Mouse (Mus musculus): ENCODE data around the gene Rad54l. TPM values are rescaled to one million over a fixed set of nuclear protein-coding genes. Genes with fewer than 3 reads are reported as not detected.

Rad54l gene
- total RNA-seq, 2 experiments from 2014 or later: 25.8 to 40.2 TPM

DNA sequence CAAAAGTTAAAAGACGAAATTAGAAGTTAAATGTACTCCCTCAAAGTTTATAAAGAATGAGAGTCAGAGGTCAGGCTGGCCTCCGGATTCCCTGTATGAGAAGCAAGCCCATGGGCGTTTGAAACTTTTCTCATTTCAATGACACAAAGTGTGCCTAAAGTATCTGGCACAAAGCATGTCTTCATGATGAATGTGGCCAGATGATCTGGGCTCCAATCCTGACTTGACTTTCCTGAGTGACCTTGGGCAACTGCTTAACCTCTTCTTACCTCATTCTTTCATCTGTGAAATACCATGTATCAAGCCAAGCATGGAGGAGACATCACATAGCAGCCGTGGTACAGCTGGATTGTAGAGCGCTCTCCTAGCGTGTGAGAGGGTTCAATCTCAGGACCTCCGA is 18.8 kb upstream of the Rad54l start:
- ATAC-seq (replicated peaks; ENCODE audit: low FRiP score, poor library complexity, severe bottlenecking): no peak

DNA sequence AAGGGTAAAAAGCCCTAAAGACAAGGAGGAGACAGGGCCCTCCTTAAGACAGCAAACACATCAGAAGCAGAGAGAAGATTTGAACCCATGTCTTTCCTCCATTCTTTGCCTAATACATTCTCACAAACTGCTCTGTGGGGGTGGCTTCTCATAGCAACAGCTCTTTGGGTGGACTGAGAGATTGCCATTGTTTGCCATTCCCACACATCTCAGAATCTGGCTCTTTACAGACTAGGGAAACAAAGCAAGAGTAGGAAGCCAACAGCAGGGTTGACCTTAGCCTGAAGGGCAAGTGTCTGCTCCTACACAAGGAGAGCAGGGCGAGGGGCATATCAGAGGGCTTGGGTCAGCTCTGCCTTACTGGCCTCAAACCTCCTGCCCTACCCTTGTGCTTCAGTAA is 18.2 kb upstream of the Rad54l start:
- no peak for ATAC-seq (replicated peaks; ENCODE audit: low FRiP score, poor library complexity, severe bottlenecking)

GRCm38 (mm10) chr4:116140801-116141574 is 17.5 kb upstream of the Rad54l start:
- no peak for ATAC-seq (replicated peaks; ENCODE audit: low FRiP score, poor library complexity, severe bottlenecking)

DNA sequence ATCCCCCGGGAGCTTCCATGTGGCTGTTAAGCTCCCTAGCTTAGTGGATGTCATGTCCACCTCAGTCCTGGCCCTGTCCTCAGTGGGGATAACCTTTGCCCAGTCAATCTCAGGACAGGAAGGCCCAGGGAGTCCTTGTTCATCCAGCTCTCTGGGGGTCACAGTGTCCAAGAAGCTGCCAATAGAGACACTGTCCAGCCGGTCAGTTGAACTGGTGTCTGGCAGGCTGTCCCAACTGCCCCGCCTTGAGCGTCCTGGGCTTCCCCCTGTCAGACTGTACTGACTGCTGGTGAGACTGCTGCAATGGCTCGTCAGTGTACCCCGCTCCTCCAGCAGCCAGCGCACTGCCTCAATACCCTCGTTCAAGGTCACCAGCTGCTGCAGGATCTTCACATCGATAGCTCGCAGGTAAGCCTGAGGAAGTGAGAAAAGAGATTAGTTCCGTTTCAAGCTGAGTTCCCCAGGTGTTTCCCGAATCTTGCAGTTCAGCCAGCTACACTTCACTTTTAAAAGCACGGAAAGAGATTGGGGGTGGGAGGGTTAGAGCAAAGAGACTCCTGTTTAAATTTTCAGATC is 14.0 kb upstream of the Rad54l start:
- no peak for ATAC-seq (replicated peaks; ENCODE audit: low FRiP score, poor library complexity, severe bottlenecking)

DNA sequence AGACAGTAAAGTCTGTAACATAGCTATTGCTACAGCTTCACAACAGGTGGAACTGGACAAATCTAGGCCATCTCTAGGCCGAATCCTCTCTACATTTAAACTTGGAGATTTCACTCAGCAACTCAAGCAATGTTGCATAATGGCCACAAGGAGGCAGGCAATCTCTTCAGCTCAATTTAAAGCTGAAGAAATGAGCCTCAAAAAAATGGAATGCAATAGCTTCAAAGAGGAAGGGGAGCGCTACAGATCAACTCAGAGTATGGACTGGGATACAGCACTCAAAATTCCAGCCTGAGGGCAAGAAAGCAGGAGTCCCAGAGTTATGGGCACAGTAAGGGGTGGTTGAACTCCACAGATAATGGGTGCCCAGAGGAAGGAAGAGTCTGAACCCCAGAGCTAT is 11.5 kb upstream of the Rad54l start:
- ATAC-seq (replicated peaks; ENCODE audit: low FRiP score, poor library complexity, severe bottlenecking): no peak

- no peak for ATAC-seq (replicated peaks; ENCODE audit: low FRiP score, poor library complexity, severe bottlenecking)
Observed at GRCm38 (mm10) chr4:116133126-116133525, 9.6 kb upstream of the Rad54l start.

DNA sequence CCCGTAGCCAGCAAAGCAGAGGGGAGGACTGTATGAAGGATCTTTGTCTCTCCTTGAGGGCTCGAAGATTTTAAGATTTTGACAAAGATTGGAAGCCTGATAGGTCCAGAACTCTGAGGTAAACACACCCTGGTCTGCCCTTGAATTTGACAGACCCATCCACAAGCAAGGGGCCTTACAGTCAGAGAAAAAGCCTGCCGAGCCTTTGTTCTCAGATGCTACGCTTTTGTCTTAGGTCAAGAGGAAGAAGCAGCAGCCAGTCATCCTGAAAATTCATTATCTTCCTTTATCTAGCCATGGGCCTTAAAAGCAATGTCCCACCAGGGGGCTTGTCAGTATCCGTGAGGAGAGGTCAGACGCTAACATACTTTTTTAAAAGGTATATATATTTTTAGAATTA is 4.5 kb upstream of the Rad54l start:
- no peak for ATAC-seq (replicated peaks; ENCODE audit: low FRiP score, poor library complexity, severe bottlenecking)

DNA sequence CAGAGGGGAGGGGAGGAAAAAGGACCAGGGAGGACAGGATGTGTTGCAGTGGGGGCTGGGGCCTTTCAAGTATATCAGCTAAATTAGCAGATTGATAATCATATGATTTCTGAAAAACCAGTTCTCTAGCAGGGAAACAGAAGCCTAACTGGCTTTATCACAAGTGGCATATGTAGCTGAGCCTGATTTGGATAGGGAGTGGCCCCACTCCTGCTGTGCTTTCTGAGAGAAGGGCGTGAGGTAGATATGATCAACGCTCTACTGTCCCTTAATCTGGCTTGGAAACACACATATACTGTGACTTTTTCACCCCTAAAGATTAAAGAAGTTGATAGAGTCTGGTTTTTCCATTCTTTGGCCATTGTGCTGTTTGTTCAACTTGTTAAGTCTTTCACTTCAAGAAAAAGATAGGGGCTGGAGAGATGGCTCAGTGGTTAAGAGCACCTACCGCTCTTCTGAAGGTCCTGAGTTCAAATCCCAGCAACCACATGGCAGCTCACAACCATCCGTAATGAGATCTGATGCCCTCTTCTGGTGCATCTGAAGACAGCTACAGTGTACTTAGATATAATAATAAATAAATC is 2.4 kb upstream of the Rad54l start:
- no peak for ATAC-seq (replicated peaks; ENCODE audit: low FRiP score, poor library complexity, severe bottlenecking)

DNA sequence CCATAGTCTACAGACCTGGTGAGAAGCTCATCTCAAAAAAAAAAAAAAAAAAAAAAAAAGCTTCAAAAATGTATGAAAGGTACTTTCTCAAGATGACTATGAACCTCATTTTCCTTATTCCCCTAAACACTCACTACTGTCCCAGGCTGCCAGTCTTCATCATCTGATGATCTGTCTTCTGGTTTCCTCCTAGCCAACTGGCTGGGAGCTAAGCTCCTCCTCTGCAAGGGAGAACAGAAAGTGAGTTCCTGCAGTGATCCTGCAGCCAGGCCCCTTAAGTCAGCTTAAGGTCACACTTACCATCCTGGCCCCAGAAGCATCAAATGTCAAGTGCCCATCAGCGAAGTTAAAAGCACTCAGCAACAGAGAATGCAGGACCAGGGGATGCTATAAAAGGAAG is 728 bp downstream of the Rad54l start:
- ATAC-seq (replicated peaks; ENCODE audit: low FRiP score, poor library complexity, severe bottlenecking): peak; percentile 68

- no peak for ATAC-seq (replicated peaks; ENCODE audit: low FRiP score, poor library complexity, severe bottlenecking)
Observed at GRCm38 (mm10) chr4:116111486-116111885, 12.0 kb downstream of the Rad54l start.

GRCm38 (mm10) chr4:116110695-116111094 is 12.8 kb downstream of the Rad54l start:
- ATAC-seq (replicated peaks; ENCODE audit: low FRiP score, poor library complexity, severe bottlenecking): no peak

DNA sequence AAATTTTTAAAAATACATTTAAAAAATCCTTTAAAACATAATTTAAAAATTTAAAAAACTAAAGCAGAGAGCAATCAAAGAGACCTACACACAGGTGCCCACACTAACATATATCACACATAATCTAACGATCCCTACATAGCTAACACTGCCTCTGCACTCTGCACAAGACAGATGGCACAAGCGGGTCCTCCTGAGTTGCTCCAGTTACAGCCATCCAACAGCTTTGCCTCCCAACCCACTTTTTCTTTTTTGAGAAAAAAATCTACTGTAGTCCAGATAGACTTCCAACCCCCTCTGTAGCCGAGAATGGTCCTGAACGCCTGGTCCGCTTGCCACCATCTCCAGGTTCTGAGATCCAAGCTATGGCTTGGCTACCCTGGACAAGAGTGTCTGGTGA is 18.2 kb downstream of the Rad54l start:
- ATAC-seq (replicated peaks; ENCODE audit: low FRiP score, poor library complexity, severe bottlenecking): no peak

- ATAC-seq (replicated peaks; ENCODE audit: low FRiP score, poor library complexity, severe bottlenecking): peak; percentile 85
Observed at GRCm38 (mm10) chr4:116100959-116101358, 22.5 kb downstream of the Rad54l start.

DNA sequence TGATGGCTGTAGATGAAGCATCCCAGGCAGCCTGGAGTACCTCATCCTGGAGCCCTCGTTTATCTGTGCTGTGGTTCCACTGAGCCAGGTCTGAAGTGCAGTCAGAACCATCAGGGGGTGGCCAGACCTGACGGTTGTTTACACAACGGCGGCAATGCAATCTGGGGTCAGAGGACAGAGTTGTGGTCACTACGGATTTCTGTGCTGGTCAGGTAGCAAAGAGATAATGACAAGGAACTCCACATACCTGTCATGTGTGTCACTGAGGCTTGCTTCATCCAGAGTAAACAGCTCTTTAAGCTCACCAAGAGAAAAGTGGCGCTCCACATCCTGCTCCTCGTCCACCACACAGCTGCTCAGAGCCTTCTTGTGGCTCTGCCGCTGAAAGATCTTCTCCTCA is 26.3 kb downstream of the Rad54l start:
- no peak for ATAC-seq (replicated peaks; ENCODE audit: low FRiP score, poor library complexity, severe bottlenecking)

GRCm38 (mm10) chr4:116096291-116096690 is 27.2 kb downstream of the Rad54l start:
- no peak for ATAC-seq (replicated peaks; ENCODE audit: low FRiP score, poor library complexity, severe bottlenecking)

- no peak for ATAC-seq (replicated peaks; ENCODE audit: low FRiP score, poor library complexity, severe bottlenecking)
Observed at GRCm38 (mm10) chr4:116088510-116089249, 34.8 kb downstream of the Rad54l start.

DNA sequence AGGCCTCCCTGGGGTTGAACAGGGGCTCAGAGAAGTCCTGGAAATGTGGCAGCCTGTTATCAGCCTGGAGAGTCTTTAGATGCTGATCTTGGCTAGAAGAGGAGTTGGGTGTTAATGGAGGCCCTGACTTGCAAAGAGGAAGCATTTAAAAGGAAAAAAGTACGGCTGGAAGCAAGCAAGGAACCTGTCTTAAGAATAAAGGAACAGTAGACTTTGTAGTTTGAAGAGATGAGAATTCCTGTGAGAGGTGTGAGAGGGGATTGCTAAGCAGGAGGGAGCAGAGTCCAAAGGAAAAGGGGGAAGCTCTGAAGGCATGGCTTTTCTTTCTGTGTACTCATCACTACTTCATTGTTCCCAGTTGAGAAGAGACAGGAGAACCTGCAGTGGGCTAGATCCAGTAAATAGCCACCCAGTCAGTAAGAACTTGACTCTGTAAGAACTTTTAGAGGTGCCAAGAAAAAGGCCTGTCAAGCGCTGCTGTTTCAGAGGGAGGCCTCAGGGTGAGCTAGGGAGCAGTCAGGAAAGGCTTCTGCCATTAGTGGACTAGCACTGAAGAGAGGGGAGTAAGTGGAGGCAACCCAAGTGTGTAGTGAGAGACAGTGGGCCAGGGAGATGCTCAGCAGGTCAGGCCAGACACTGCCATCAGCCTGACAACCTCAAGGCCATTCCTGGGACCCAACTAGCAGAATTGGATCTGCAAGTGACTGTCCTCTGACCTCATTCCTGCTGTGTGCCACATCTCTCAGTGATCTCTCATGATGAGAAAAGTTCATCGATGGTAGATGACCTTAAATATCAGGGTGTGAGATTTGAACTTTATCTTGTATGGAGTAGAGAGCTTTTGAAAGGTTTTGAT is 46.0 kb downstream of the Rad54l start:
- ATAC-seq (replicated peaks; ENCODE audit: low FRiP score, poor library complexity, severe bottlenecking): no peak

- peak; percentile 28 for ATAC-seq (replicated peaks; ENCODE audit: low FRiP score, poor library complexity, severe bottlenecking)
Observed at GRCm38 (mm10) chr4:116076369-116077231, 46.9 kb downstream of the Rad54l start.

All from erythroid progenitor cell, adult 5-6 weeks (primary cell).